Mouse (Mus musculus): ENCODE data around the gene Gm45062. TPM values are rescaled to one million over a fixed set of nuclear protein-coding genes. Genes with fewer than 3 reads are reported as not detected.

The Gm45062 gene
- 0.65 and 0.85 TPM in 2 replicates for polyA plus RNA-seq (2015; fragmentation: Nextera tagmentation; extraction: Ambion mirVana)

DNA sequence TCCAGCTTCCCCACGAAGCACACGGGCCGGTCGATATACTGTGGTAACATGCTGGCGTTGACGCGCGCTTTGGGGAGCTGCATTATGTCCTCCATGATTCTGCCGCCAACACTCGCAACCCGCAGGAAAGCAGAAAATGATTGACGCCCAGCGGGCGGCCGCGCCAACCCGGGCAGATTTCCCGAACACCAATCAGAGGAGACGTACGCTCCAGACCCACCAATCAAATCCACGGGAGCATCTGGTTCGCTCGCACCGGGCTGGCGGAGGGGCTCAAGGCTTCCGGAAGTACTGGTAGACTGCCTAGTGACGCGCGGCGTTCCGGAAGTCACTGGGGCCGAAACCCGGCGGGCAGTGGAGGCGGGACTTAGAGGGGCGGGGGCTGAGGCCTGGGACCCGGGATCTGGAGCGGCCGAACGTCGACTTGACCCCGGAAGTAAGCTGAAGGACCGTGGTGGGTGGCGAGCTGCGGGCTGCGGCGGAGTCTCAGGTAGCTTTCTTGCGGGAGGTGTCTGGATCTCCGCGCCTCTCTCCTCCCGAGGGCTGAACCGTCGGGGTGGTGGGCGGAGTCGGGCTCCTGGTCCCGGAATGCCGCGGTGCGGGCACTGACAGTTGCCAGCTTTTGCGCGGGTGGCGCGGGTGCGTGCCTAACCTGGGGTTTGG, at the start of gene Gm45062, which contains the start of the genes Rpa3 and Umad1:
TSS of gene Gm45062 (plus strand) at position 447 of the 663 bp plus-strand sequence.
TSS of gene Rpa3 (minus strand) at position 170 of the 663 bp plus-strand sequence.
TSS of gene Umad1 (plus strand) at position 285 of the 663 bp plus-strand sequence.
- WGBS (ENCODE audit: insufficient replicate concordance) = under 1% methylated on average over 64 of the region's 64 CpGs
- no peaks in the 10 kb centered on the region for H3K9me3 ChIP-seq (ENCODE audit: low read length)
- peaks cover 3% of the 10 kb centered on the region; the same call in 1 of the 2 replicates for H3K36me3 ChIP-seq (replicated peaks; ENCODE audit: insufficient read depth, low read length)
- DNase-seq (peak; percentile 97), ATAC-seq (peak; percentile 100)
- H3K9ac ChIP-seq (replicated peaks) = peak within 1 kb of the TSS; percentile 71
- H3K4me2 ChIP-seq (ENCODE audit: low read depth, low read length) = peak within 1 kb of the TSS; percentile 80
- no peaks in the 10 kb centered on the region for H3K27me3 ChIP-seq (ENCODE audit: insufficient read depth, low read length)
- peaks cover 9% of the 10 kb centered on the region; the same call in 1 of the 2 replicates for H3K4me1 ChIP-seq (ENCODE audit: insufficient read depth)
- TF ChIP-seq CTCF (IDR thresholded peaks at IDR 0.05; ENCODE audit: low read depth) (no peak), EP300 (IDR thresholded peaks at IDR 0.05; ENCODE audit: low read depth) (peak; percentile 55)
- peak within 1 kb of the TSS; percentile 88 for H3K27ac ChIP-seq (ENCODE audit: low read depth)
- peak within 1 kb of the TSS; percentile 86 for H3K4me3 ChIP-seq (ENCODE audit: low read depth, low read length)

DNA sequence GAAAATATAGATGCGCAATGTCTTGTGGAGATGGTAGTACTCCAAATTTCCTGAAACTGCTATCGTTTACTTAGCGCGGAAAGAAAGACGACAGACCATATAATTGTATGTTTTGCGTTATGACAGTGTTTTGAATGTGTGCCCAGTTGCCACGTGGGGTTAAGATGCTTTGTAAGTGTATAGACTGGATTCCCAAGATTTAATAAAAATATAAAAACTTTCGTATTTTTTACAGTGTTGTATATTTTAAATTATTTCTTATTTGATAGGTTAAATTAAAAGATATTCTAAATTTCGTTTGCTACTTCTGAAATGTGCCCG, 49.4 kb upstream of the Gm45062 start:
- H3K4me2 ChIP-seq (ENCODE audit: low read depth, low read length) = peak overlapping the region; percentile 78
- peak overlapping the region; percentile 73 for H3K4me3 ChIP-seq (ENCODE audit: low read depth, low read length)
- H3K27me3 ChIP-seq (ENCODE audit: insufficient read depth, low read length) = no peaks in the 10 kb centered on the region
- peak overlapping the region; percentile 88 for H3K9ac ChIP-seq (replicated peaks)
- 10% methylated on average over 10 of the region's 10 CpGs for WGBS (ENCODE audit: insufficient replicate concordance)
- H3K27ac ChIP-seq (ENCODE audit: low read depth) = peak overlapping the region; percentile 95
- H3K36me3 ChIP-seq (replicated peaks; ENCODE audit: insufficient read depth, low read length) = peaks cover 8% of the 10 kb centered on the region
- TF ChIP-seq EP300 (IDR thresholded peaks at IDR 0.05; ENCODE audit: low read depth) (no peak), CTCF (IDR thresholded peaks at IDR 0.05; ENCODE audit: low read depth) (no peak)
- ATAC-seq = no peak
- H3K4me1 ChIP-seq (ENCODE audit: insufficient read depth) = peaks cover 3% of the 10 kb centered on the region; the same call in 1 of the 2 replicates
- DNase-seq = no peak
- no peaks in the 10 kb centered on the region for H3K9me3 ChIP-seq (ENCODE audit: low read length)

DNA sequence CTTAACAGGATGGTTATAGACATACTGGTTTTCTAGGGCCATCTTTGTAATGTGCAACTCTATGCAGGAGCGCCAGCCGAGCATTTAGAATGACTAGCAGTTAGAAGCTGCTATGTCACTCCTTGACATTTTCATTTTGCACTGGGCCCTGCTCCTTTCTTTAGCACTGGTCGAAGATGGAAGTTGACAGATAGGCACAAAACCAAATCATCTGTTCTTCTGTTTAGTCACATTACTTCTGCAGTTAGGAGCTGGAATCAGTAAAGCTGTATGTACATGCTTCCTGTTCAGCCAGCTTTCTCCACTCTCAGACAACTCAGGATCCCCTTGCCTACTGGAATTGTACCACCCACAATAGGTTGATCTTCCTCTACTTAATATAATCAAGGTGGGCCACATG, 48.6 kb upstream of the Gm45062 start:
- Histone ChIP-seq H3K4me1 (ENCODE audit: insufficient read depth) (peaks cover 3% of the 10 kb centered on the region; the same call in 1 of the 2 replicates), H3K4me2 (ENCODE audit: low read depth, low read length) (peak overlapping the region; percentile 78), H3K27ac (ENCODE audit: low read depth) (no peak overlapping the region), H3K4me3 (ENCODE audit: low read depth, low read length) (no peak overlapping the region), H3K36me3 (replicated peaks; ENCODE audit: insufficient read depth, low read length) (peaks cover 16% of the 10 kb centered on the region), H3K27me3 (ENCODE audit: insufficient read depth, low read length) (no peaks in the 10 kb centered on the region), H3K9me3 (ENCODE audit: low read length) (no peaks in the 10 kb centered on the region), H3K9ac (replicated peaks) (no peak overlapping the region)
- WGBS (ENCODE audit: insufficient replicate concordance) = 67% methylated on average over 3 of the region's 3 CpGs
- TF ChIP-seq CTCF (IDR thresholded peaks at IDR 0.05; ENCODE audit: low read depth) = no peak
- no peak for TF ChIP-seq EP300 (IDR thresholded peaks at IDR 0.05; ENCODE audit: low read depth)
- ATAC-seq (no peak), DNase-seq (no peak)

DNA sequence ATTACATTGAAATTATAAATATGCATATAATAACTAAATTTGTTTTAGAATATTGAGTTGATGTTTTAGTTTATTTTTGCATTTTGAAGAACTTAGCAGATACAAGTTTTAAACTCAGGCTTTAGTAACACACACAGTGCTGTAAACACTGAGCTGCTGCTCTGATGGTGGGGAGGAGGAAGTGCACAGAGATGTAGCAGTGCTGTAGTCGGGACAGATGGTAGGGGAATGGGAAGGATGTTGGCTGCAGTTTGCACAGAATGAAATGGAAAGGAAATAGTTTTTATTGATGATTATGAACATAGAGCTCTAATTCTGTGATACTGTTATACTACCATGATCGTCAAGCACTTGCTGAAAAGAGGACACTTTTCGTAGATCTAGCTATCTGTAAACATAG, 32.2 kb upstream of the Gm45062 start:
- no peak overlapping the region for H3K4me2 ChIP-seq (ENCODE audit: low read depth, low read length)

DNA sequence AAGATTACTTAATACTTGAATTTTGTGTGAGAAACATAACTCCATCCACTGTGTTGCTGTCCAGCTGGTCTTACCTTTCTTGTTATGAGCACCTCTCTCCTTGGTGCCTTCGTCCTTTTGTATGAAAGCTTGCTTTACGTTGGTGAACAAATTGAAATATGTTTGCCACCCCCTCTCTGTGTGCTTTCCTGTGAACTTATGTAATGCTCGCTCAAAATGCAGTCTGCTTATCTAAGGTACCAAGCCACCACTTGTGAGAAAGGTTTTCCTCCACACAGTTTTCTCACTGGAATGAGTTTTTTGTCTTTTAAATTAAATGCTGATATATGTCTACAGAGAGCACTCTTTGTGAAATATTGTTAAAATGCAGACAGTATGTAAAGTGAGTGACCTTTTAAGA, 30.7 kb upstream of the Gm45062 start:
- Histone ChIP-seq H3K27ac (ENCODE audit: low read depth) (no peak overlapping the region), H3K9ac (replicated peaks) (no peak overlapping the region), H3K36me3 (replicated peaks; ENCODE audit: insufficient read depth, low read length) (peaks cover 49% of the 10 kb centered on the region), H3K4me1 (ENCODE audit: insufficient read depth) (no peaks in the 10 kb centered on the region), H3K4me2 (ENCODE audit: low read depth, low read length) (no peak overlapping the region), H3K9me3 (ENCODE audit: low read length) (no peaks in the 10 kb centered on the region), H3K4me3 (ENCODE audit: low read depth, low read length) (no peak overlapping the region), H3K27me3 (ENCODE audit: insufficient read depth, low read length) (no peaks in the 10 kb centered on the region)
- DNase-seq (no peak), ATAC-seq (no peak)
- WGBS (ENCODE audit: insufficient replicate concordance) = 80% methylated on average over 3 of the region's 3 CpGs
- TF ChIP-seq EP300 (IDR thresholded peaks at IDR 0.05; ENCODE audit: low read depth) (no peak), CTCF (IDR thresholded peaks at IDR 0.05; ENCODE audit: low read depth) (no peak)

More for the DNA sequence above, 32.2 kb upstream of the Gm45062 start:
- H3K9ac ChIP-seq (replicated peaks) = no peak overlapping the region
- no peak for ATAC-seq
- TF ChIP-seq EP300 (IDR thresholded peaks at IDR 0.05; ENCODE audit: low read depth) (no peak), CTCF (IDR thresholded peaks at IDR 0.05; ENCODE audit: low read depth) (no peak)
- H3K9me3 ChIP-seq (ENCODE audit: low read length) = no peaks in the 10 kb centered on the region
- H3K4me1 ChIP-seq (ENCODE audit: insufficient read depth) = no peaks in the 10 kb centered on the region
- 74% methylated on average over 3 of the region's 3 CpGs for WGBS (ENCODE audit: insufficient replicate concordance)
- no peak overlapping the region for H3K27ac ChIP-seq (ENCODE audit: low read depth)
- peaks cover 39% of the 10 kb centered on the region for H3K36me3 ChIP-seq (replicated peaks; ENCODE audit: insufficient read depth, low read length)
- H3K27me3 ChIP-seq (ENCODE audit: insufficient read depth, low read length) = no peaks in the 10 kb centered on the region
- DNase-seq = no peak
- H3K4me3 ChIP-seq (ENCODE audit: low read depth, low read length) = no peak overlapping the region

DNA sequence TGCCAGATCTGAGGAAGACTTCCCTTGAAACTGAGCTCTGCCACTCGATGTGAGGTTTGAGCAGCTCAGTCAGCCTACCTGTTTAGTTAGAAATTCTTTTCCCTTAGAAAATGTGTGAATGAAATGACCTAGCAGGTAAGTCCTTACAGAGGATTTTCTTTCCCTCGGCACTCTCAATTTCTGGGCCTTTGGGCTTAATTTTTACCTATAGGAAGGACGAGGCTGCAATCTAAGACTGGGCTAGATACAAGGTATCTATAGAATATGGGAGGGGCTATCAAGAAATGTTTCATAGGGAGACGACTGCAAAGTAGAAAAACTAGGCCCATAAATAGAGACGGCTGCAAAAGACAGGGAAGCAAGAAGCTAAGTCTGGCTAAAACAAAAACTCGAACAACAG, 934 bp upstream of the Gm45062 start:
- ATAC-seq (no peak), DNase-seq (no peak)
- Histone ChIP-seq H3K27me3 (ENCODE audit: insufficient read depth, low read length) (no peaks in the 10 kb centered on the region), H3K9me3 (ENCODE audit: low read length) (no peaks in the 10 kb centered on the region), H3K4me2 (ENCODE audit: low read depth, low read length) (peak overlapping the region; percentile 80), H3K4me1 (ENCODE audit: insufficient read depth) (peaks cover 9% of the 10 kb centered on the region; the same call in 1 of the 2 replicates), H3K9ac (replicated peaks) (peak overlapping the region; percentile 71), H3K4me3 (ENCODE audit: low read depth, low read length) (peak overlapping the region; percentile 86), H3K27ac (ENCODE audit: low read depth) (peak overlapping the region; percentile 50), H3K36me3 (replicated peaks; ENCODE audit: insufficient read depth, low read length) (peaks cover 5% of the 10 kb centered on the region; the same call in 1 of the 2 replicates)
- 2% methylated on average over 6 of the region's 6 CpGs for WGBS (ENCODE audit: insufficient replicate concordance)
- TF ChIP-seq CTCF (IDR thresholded peaks at IDR 0.05; ENCODE audit: low read depth) = no peak
- TF ChIP-seq EP300 (IDR thresholded peaks at IDR 0.05; ENCODE audit: low read depth) = no peak
